Mouse (Mus musculus) kidney, adult 2 months (tissue): Measurements from ENCODE around the gene Reep3. TPM values are rescaled to one million over a fixed set of nuclear protein-coding genes. Genes with fewer than 3 reads are reported as not detected.

Source experiments
- DNase-seq: peaks from one replicate; pipeline ENCODE4 v3.0.0; 2021
- H3K27ac ChIP-seq: fragments of 200-500 bp; 2 replicates; pipeline ENCODE4 v1.5.1; 2012; ENCODE audit warnings: low read depth, low read length, control low read depth, inconsistent platforms; ENCODE audit not compliant: insufficient read depth
- H3K27me3 ChIP-seq: fragments of 200-500 bp; replicated peaks from 2 replicates; pipeline ENCODE4 v1.6.1; 2012; ENCODE audit warnings: mild to moderate bottlenecking, moderate library complexity, low read length, inconsistent platforms; ENCODE audit not compliant: control insufficient read depth, insufficient read depth
- H3K36me3 ChIP-seq: fragments of 200-500 bp; 2 replicates; pipeline ENCODE4 v1.6.1; 2012; ENCODE audit warnings: mild to moderate bottlenecking, moderate library complexity, low read length, inconsistent platforms; ENCODE audit not compliant: control insufficient read depth, insufficient read depth
- H3K4me1 ChIP-seq: fragments of 200-500 bp; 2 replicates; pipeline ENCODE4 v1.6.1; 2011; ENCODE audit warnings: low read length; ENCODE audit not compliant: control insufficient read depth, insufficient read depth
- H3K4me3 ChIP-seq: fragments of 200-500 bp; 2 replicates; pipeline ENCODE4 v1.5.1; 2011; ENCODE audit warnings: mild to moderate bottlenecking, low read depth, low read length, control low read depth; ENCODE audit not compliant: insufficient read depth
- CTCF ChIP-seq: fragments of 200-500 bp; conservative IDR thresholded peaks from 2 replicates; pipeline ENCODE4 v1.5.1; 2011; ENCODE audit warnings: low read depth, mild to moderate bottlenecking, control low read depth, low read length, moderate library complexity, mixed read lengths; ENCODE audit not compliant: insufficient read depth, insufficient read length
- POLR2A ChIP-seq: fragments of 200-500 bp; IDR thresholded peaks from one replicate; pipeline ENCODE4 v1.6.1; 2011; ENCODE audit warnings: low read depth, low read length, control low read depth
- WGBS: fragments of 180-500 bp; shearing (Covaris S2); methylation state at CpG from one replicate; pipeline ENCODE4 v1.1.7; 2018; 5-methylcytosine and 5-hydroxymethylcytosine counted together
- polyA plus RNA-seq: library from polyadenylated mRNA; depleted of rRNA; stranded (reverse); fragments of >200 nt; gene quantifications from 2 replicates; pipeline ENCODE4 v1.2.3, GENCODE M21; 2012

Reep3 gene
- polyA plus RNA-seq, 1 experiment = 26.0 TPM

GRCm38 (mm10) chr10:67109635-67110034 lies 12.9 kb upstream of the Reep3 start:
- H3K4me3 ChIP-seq = no peak overlapping the region
- peaks cover 34% of the 10 kb centered on the region for H3K4me1 ChIP-seq

GRCm38 (mm10) chr10:67108096-67108495 lies 11.4 kb upstream of the Reep3 start:
- DNase-seq = no peak
- no peak overlapping the region for H3K27ac ChIP-seq
- no peak overlapping the region for H3K4me3 ChIP-seq
- TF ChIP-seq POLR2A (no peak), CTCF (no peak)
- H3K36me3 ChIP-seq = no peaks in the 10 kb centered on the region
- WGBS = 58% methylated on average over 9 of the region's 9 CpGs
- H3K4me1 ChIP-seq = peaks cover 43% of the 10 kb centered on the region
- no peaks in the 10 kb centered on the region for H3K27me3 ChIP-seq

More at GRCm38 (mm10) chr10:67109635-67110034, 12.9 kb upstream of the Reep3 start:
- peak; percentile 49 for DNase-seq
- 64% methylated on average over 5 of the region's 5 CpGs for WGBS
- no peak for TF ChIP-seq POLR2A
- TF ChIP-seq CTCF = no peak
- Histone ChIP-seq H3K27me3 (no peaks in the 10 kb centered on the region), H3K36me3 (no peaks in the 10 kb centered on the region), H3K27ac (no peak overlapping the region)

- Histone ChIP-seq H3K4me1 (peaks cover 49% of the 10 kb centered on the region), H3K27ac (peak overlapping the region; percentile 45; the same call in 1 of the 2 replicates), H3K27me3 (no peaks in the 10 kb centered on the region), H3K36me3 (no peaks in the 10 kb centered on the region), H3K4me3 (no peak overlapping the region)
- no peak for TF ChIP-seq POLR2A
- TF ChIP-seq CTCF = no peak
- peak; percentile 64 for DNase-seq
- 33% methylated on average over 9 of the region's 9 CpGs for WGBS
Observed at GRCm38 (mm10) chr10:67107017-67107761, 10.4 kb upstream of the Reep3 start.

GRCm38 (mm10) chr10:67106400-67106799 lies 9.7 kb upstream of the Reep3 start:
- no peak for DNase-seq
- 74% methylated on average over 6 of the region's 6 CpGs for WGBS
- peaks cover 50% of the 10 kb centered on the region for H3K4me1 ChIP-seq
- H3K27me3 ChIP-seq = no peaks in the 10 kb centered on the region
- no peak for TF ChIP-seq CTCF
- no peak for TF ChIP-seq POLR2A
- H3K27ac ChIP-seq = no peak overlapping the region
- no peak overlapping the region for H3K4me3 ChIP-seq
- H3K36me3 ChIP-seq = no peaks in the 10 kb centered on the region

GRCm38 (mm10) chr10:67105331-67106217 lies 8.8 kb upstream of the Reep3 start:
- H3K36me3 ChIP-seq = no peaks in the 10 kb centered on the region
- TF ChIP-seq CTCF (no peak), POLR2A (no peak)
- 59% methylated on average over 19 of the region's 19 CpGs for WGBS
- no peak overlapping the region for H3K4me3 ChIP-seq
- H3K27me3 ChIP-seq = no peaks in the 10 kb centered on the region
- H3K27ac ChIP-seq = no peak overlapping the region; the same call in 1 of the 2 replicates
- H3K4me1 ChIP-seq = peaks cover 55% of the 10 kb centered on the region
- no peak for DNase-seq

- TF ChIP-seq CTCF (no peak), POLR2A (no peak)
- no peak for DNase-seq
- no peak overlapping the region for H3K4me3 ChIP-seq
- no peaks in the 10 kb centered on the region for H3K27me3 ChIP-seq
- no peaks in the 10 kb centered on the region for H3K36me3 ChIP-seq
- H3K4me1 ChIP-seq = peaks cover 61% of the 10 kb centered on the region
- 0 out of 2 replicates have a peak overlapping the region, but pooled peaks have one; percentile 16 for H3K27ac ChIP-seq
- WGBS = 34% methylated on average over 9 of the region's 9 CpGs
Observed at GRCm38 (mm10) chr10:67104543-67104942, 7.8 kb upstream of the Reep3 start.

- WGBS = 73% methylated on average over 9 of the region's 9 CpGs
- Histone ChIP-seq H3K27me3 (no peaks in the 10 kb centered on the region), H3K36me3 (no peaks in the 10 kb centered on the region), H3K4me1 (peaks cover 52% of the 10 kb centered on the region), H3K4me3 (no peak overlapping the region), H3K27ac (peak overlapping the region; percentile 62)
- TF ChIP-seq CTCF = no peak
- TF ChIP-seq POLR2A = no peak
- DNase-seq = no peak
Observed at GRCm38 (mm10) chr10:67100831-67101251, 4.1 kb upstream of the Reep3 start.
